Mouse (Mus musculus) hindbrain, postnatal 0 days (tissue): ENCODE measurements around the gene Dph1. TPM values are rescaled to one million over a fixed set of nuclear protein-coding genes. Genes with fewer than 3 reads are reported as not detected.

Source experiments
- ATAC-seq: fragments of 200-750 bp; cut with Nextera tagmentation; 2 replicates; pipeline ENCODE4 v1.8.0; 2017; ENCODE audit warnings: mild to moderate bottlenecking, moderate TSS enrichment, moderate library complexity
- DNase-seq: peaks from one replicate; pipeline ENCODE4 v3.0.0-alpha.2; 2015; ENCODE audit warnings: low spot score
- H3K27ac ChIP-seq: fragments of 300-500 bp; sonication (generic); 2 replicates; pipeline ENCODE4 v1.5.1; 2014; ENCODE audit warnings: mild to moderate bottlenecking
- H3K27me3 ChIP-seq: fragments of 300-500 bp; sonication (generic); 2 replicates; pipeline ENCODE4 v1.6.1; 2014; ENCODE audit warnings: low read length, mixed read lengths; ENCODE audit not compliant: insufficient read depth
- H3K36me3 ChIP-seq: fragments of 300-500 bp; sonication (generic); 2 replicates; pipeline ENCODE4 v1.6.1; 2014; ENCODE audit warnings: low read length, mixed read lengths; ENCODE audit not compliant: insufficient read depth
- H3K4me1 ChIP-seq: fragments of 300-500 bp; sonication (generic); 2 replicates; pipeline ENCODE4 v1.6.1; 2014; ENCODE audit warnings: antibody characterized with exemption, low read length, mixed read lengths; ENCODE audit not compliant: insufficient read depth
- H3K4me2 ChIP-seq: fragments of 300-500 bp; sonication (generic); 2 replicates; pipeline ENCODE4 v1.6.1; 2014; ENCODE audit warnings: low read depth, mild to moderate bottlenecking, low read length, moderate library complexity, mixed read lengths
- H3K4me3 ChIP-seq: fragments of 300-500 bp; sonication (generic); 2 replicates; pipeline ENCODE4 v1.5.1; 2014; ENCODE audit warnings: low read length
- H3K9ac ChIP-seq: fragments of 300-500 bp; sonication (generic); replicated peaks from 2 replicates; pipeline ENCODE4 v1.6.1; 2014; ENCODE audit warnings: mild to moderate bottlenecking, low read length, moderate library complexity, mixed read lengths
- H3K9me3 ChIP-seq: fragments of 300-500 bp; sonication (generic); 2 replicates; pipeline ENCODE4 v1.6.1; 2016; ENCODE audit warnings: low read length, mixed read lengths
- CTCF ChIP-seq: IDR thresholded peaks from 2 replicates; pipeline ENCODE4 v1.5.1; 2016; ENCODE audit warnings: antibody characterized with exemption, control low read depth, low read depth
- whole genome bisulfite sequencing: fragments of 180-500 bp; shearing (Covaris S2); extraction: QIAGEN DNeasy Blood & Tissue Kit; methylation state at CpG from one replicate; pipeline ENCODE4 v1.1.7; 2014; 5-methylcytosine and 5-hydroxymethylcytosine counted together
- polyA plus RNA-seq: library from polyadenylated mRNA; unstranded; fragments of >200 nt; fragmentation: Nextera tagmentation; extraction: Ambion mirVana; gene quantifications from 2 replicates; pipeline ENCODE4 v1.2.1, GENCODE M21; 2015
- total RNA-seq: library from RNA; depleted of rRNA; stranded (reverse); fragments of >200 nt; gene quantifications from 2 replicates; pipeline ENCODE4 v1.2.3, GENCODE M21; 2014; rRNA removed

Dph1 gene
- total RNA-seq (31.3 and 39.2 TPM in 2 replicates), polyA plus RNA-seq (13.5 and 13.6 TPM in 2 replicates)

GRCm38 (mm10) chr11:75190905-75191441 lies at the start of gene Dph1:
Dph1 (minus strand) TSS chr11:75191241.
- TF ChIP-seq CTCF: no peak
- Histone ChIP-seq H3K36me3 (no peaks in the 10 kb centered on the region), H3K27ac (no peak within 1 kb of the TSS), H3K27me3 (peaks cover 3% of the 10 kb centered on the region; the same call in 1 of the 2 replicates), H3K4me1 (no peaks in the 10 kb centered on the region; the same call in 1 of the 2 replicates), H3K9ac (peak within 1 kb of the TSS; percentile 70), H3K4me3 (peak within 1 kb of the TSS; percentile 85), H3K9me3 (no peaks in the 10 kb centered on the region), H3K4me2 (peak within 1 kb of the TSS; percentile 95)
- WGBS: 49% methylated on average over 5 of the region's 5 CpGs
- ATAC-seq (no peak), DNase-seq (no peak)

DNA sequence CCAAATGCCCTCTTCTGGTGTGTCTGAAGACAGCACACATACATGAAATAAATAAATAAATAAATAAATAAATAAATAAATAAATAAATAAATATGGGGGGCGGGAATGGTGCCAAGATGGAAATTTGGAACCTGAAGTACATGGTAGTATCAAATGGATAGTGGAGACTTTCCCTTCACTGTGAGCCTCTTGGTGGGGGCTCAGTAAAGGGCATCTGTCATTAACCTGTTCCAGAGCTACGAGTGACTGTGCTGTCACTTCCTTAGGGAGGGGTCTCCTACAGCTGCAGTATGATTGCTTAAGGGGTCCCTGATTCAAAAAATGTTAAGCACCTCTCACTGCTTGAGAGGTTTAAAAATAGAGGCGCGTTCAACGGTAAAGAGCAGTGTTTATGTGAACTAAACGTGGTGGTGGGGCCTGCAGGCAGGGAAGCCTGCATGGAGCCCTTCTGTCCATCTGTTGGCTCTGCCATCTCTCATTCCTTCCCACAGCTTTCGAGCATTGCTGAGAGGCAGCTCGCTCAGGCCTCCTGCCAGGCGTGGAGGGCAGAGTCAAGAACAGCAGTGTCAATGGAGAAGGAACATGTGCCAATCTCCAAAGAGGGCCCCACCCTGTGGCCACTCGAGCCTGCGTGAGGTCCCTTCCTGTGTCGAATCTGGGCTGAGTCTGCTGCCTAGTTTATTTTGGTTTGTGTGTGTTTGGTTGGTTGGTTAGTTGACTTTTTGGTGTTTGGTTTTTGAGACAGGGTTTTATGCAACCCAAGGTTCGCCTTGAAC lies 49.3 kb upstream of the Dph1 start:
- Histone ChIP-seq H3K4me2 (no peak overlapping the region), H3K9me3 (no peaks in the 10 kb centered on the region), H3K27ac (no peak overlapping the region), H3K36me3 (no peaks in the 10 kb centered on the region), H3K9ac (no peak overlapping the region), H3K4me3 (no peak overlapping the region), H3K4me1 (0 out of 2 replicates have a peak, but pooled peaks cover 2% of the 10 kb centered on the region), H3K27me3 (no peaks in the 10 kb centered on the region)
- DNase-seq (peak; percentile 57), ATAC-seq (peak; percentile 57; the same call in 1 of the 2 replicates)
- TF ChIP-seq CTCF: no peak; the same call in 1 of the 2 replicates
- WGBS: 51% methylated on average over 13 of the region's 13 CpGs

DNA sequence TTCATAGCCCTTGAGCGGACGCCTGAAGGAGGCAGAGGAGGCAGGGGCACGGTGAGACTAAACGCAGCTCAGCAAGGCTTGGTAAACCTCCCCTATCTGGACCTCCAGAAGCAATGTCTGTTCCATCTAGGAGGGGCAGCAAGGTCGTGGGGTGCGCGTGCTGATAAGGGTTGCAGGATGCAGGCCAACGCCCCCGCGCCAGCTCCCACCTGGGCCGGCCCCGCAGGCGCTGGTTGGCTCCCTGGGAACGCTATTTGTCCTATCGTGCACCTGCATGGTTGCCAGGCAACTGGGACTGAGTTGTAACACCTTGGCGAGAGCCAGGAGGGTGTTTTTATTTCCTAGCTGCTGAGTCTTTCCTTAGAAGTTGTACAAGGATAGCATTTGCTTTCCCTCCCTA lies 43.7 kb upstream of the Dph1 start:
- DNase-seq (peak; percentile 77), ATAC-seq (peak; percentile 66; the same call in 1 of the 2 replicates)
- 15% methylated on average over 16 of the region's 16 CpGs for WGBS

DNA sequence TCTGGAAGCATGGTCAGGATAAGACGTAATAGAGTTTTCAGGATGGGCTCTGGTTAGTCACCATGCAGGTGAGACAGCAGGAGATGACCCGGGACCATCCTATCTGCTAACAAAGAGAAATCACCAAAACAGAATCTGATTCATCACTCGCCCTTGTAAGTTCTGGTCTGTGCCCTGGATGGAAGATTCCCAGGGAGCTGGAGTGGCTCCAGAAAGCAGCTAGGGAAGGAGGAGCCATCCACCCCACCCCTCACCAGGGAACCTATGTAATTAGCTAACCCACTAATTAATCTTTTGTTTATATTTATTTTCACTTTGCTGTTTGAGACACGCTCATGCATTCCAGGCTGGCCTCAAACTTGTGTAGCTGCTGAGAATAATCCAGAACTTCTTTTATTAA lies 41.4 kb upstream of the Dph1 start:
- H3K27ac ChIP-seq: no peak overlapping the region
- H3K4me2 ChIP-seq: no peak overlapping the region
- H3K4me3 ChIP-seq: no peak overlapping the region
- no peaks in the 10 kb centered on the region for H3K27me3 ChIP-seq
- WGBS: 61% methylated on average over 4 of the region's 4 CpGs
- H3K36me3 ChIP-seq: no peaks in the 10 kb centered on the region
- no peak for TF ChIP-seq CTCF
- no peaks in the 10 kb centered on the region for H3K9me3 ChIP-seq
- ATAC-seq: no peak
- no peak overlapping the region for H3K9ac ChIP-seq
- 0 out of 2 replicates have a peak, but pooled peaks cover 7% of the 10 kb centered on the region for H3K4me1 ChIP-seq
- DNase-seq: no peak

More for the DNA sequence above, 43.7 kb upstream of the Dph1 start:
- Histone ChIP-seq H3K4me2 (peak overlapping the region; percentile 42), H3K27me3 (no peaks in the 10 kb centered on the region), H3K27ac (0 out of 2 replicates have a peak overlapping the region, but pooled peaks have one; percentile 41), H3K9ac (peak overlapping the region; percentile 24; the same call in 1 of the 2 replicates), H3K4me3 (peak overlapping the region; percentile 3; the same call in 1 of the 2 replicates), H3K4me1 (0 out of 2 replicates have a peak, but pooled peaks cover 7% of the 10 kb centered on the region), H3K9me3 (no peaks in the 10 kb centered on the region), H3K36me3 (no peaks in the 10 kb centered on the region)
- no peak for TF ChIP-seq CTCF

- H3K9me3 ChIP-seq: no peaks in the 10 kb centered on the region
- H3K4me1 ChIP-seq: 0 out of 2 replicates have a peak, but pooled peaks cover 7% of the 10 kb centered on the region
- H3K27ac ChIP-seq: no peak overlapping the region
- TF ChIP-seq CTCF: peak; percentile 70
- no peaks in the 10 kb centered on the region for H3K27me3 ChIP-seq
- 16% methylated on average over 7 of the region's 7 CpGs for WGBS
- DNase-seq (peak; percentile 73), ATAC-seq (peak; percentile 52; the same call in 1 of the 2 replicates)
- no peak overlapping the region for H3K4me3 ChIP-seq
- no peaks in the 10 kb centered on the region for H3K36me3 ChIP-seq
- no peak overlapping the region for H3K4me2 ChIP-seq
- H3K9ac ChIP-seq: no peak overlapping the region
These were observed 40.7 kb upstream of the Dph1 start for GRCm38 (mm10) chr11:75231756-75232155.

DNA sequence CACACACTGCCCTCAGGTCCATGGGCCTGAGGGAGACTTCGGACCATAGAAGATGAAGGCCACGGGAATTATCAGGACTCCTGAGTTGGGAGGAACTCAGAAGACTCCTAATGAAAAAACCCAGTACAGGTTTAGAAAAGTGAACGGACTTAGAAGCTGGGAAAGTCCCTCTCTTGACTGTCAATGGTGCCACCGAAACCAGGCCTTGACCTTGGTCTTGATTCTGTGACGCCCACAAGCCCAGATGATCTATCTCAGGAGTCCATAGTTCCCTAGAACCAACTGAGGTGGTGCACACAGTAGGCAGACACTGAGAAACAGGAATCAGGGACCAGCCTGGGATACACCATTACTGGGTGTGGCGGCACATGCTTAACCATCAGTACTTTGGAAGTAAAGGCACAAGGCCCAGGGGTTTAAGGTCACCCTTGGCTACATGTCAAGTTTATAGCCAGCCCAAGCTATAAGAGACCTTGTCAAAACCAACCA lies 39.3 kb upstream of the Dph1 start:
- Histone ChIP-seq H3K4me2 (no peak overlapping the region), H3K27me3 (no peaks in the 10 kb centered on the region), H3K4me3 (no peak overlapping the region), H3K4me1 (0 out of 2 replicates have a peak, but pooled peaks cover 7% of the 10 kb centered on the region), H3K9ac (no peak overlapping the region), H3K36me3 (no peaks in the 10 kb centered on the region), H3K9me3 (no peaks in the 10 kb centered on the region), H3K27ac (no peak overlapping the region)
- DNase-seq (no peak), ATAC-seq (no peak)
- no peak for TF ChIP-seq CTCF
- WGBS: 93% methylated on average over 6 of the region's 6 CpGs
